Mouse (Mus musculus): Measurements from ENCODE around the gene Nol6. TPM values are rescaled to one million over a fixed set of nuclear protein-coding genes. Genes with fewer than 3 reads are reported as not detected.

Gene Nol6
- polyA plus RNA-seq, 1 experiment from 2014 or later = 34.7 TPM

GRCm38 (mm10) chr4:41129406-41129805 is 5.2 kb upstream of the Nol6 start:
- WGBS = 5% methylated on average over 2 of the region's 2 CpGs

GRCm38 (mm10) chr4:41118706-41119292 is 5.5 kb downstream of the Nol6 start:
- peak; percentile 41 for ATAC-seq (ENCODE audit: low FRiP score, low TSS enrichment)
- no peak overlapping the region for H3K4me3 ChIP-seq (ENCODE audit: low read length)
- no peak overlapping the region for H3K4me2 ChIP-seq (replicated peaks; ENCODE audit: low read depth, low read length)
- 72% methylated on average over 11 of the region's 11 CpGs for WGBS
- H3K4me1 ChIP-seq (ENCODE audit: insufficient read depth, low read length) = peaks cover 6% of the 10 kb centered on the region
- H3K36me3 ChIP-seq (ENCODE audit: insufficient read depth, low read length) = peaks cover 81% of the 10 kb centered on the region
- H3K27me3 ChIP-seq (ENCODE audit: insufficient read depth, low read length) = no peaks in the 10 kb centered on the region
- H3K9me3 ChIP-seq (ENCODE audit: low read length) = no peaks in the 10 kb centered on the region
- H3K27ac ChIP-seq (ENCODE audit: low read length) = no peak overlapping the region
- no peak overlapping the region for H3K9ac ChIP-seq (replicated peaks; ENCODE audit: low read length)

More at GRCm38 (mm10) chr4:41129406-41129805, 5.2 kb upstream of the Nol6 start:
- no peaks in the 10 kb centered on the region for H3K27me3 ChIP-seq (ENCODE audit: insufficient read depth, low read length)
- H3K27ac ChIP-seq (ENCODE audit: low read length) = no peak overlapping the region
- no peak for ATAC-seq (ENCODE audit: low FRiP score, low TSS enrichment)
- H3K4me3 ChIP-seq (ENCODE audit: low read length) = no peak overlapping the region
- no peaks in the 10 kb centered on the region for H3K9me3 ChIP-seq (ENCODE audit: low read length)
- H3K4me2 ChIP-seq (replicated peaks; ENCODE audit: low read depth, low read length) = no peak overlapping the region
- no peaks in the 10 kb centered on the region for H3K36me3 ChIP-seq (ENCODE audit: insufficient read depth, low read length)
- no peak overlapping the region for H3K9ac ChIP-seq (replicated peaks; ENCODE audit: low read length)
- H3K4me1 ChIP-seq (ENCODE audit: insufficient read depth, low read length) = peaks cover 7% of the 10 kb centered on the region

- ATAC-seq (ENCODE audit: low FRiP score, low TSS enrichment) = no peak
- H3K4me3 ChIP-seq (ENCODE audit: low read length) = no peak overlapping the region
- no peaks in the 10 kb centered on the region for H3K4me1 ChIP-seq (ENCODE audit: insufficient read depth, low read length)
- no peak overlapping the region for H3K27ac ChIP-seq (ENCODE audit: low read length)
- H3K9me3 ChIP-seq (ENCODE audit: low read length) = no peaks in the 10 kb centered on the region
- H3K27me3 ChIP-seq (ENCODE audit: insufficient read depth, low read length) = no peaks in the 10 kb centered on the region
- 79% methylated on average over 3 of the region's 3 CpGs for WGBS
- H3K4me2 ChIP-seq (replicated peaks; ENCODE audit: low read depth, low read length) = no peak overlapping the region
- H3K36me3 ChIP-seq (ENCODE audit: insufficient read depth, low read length) = peaks cover 78% of the 10 kb centered on the region
- no peak overlapping the region for H3K9ac ChIP-seq (replicated peaks; ENCODE audit: low read length)
Measured at GRCm38 (mm10) chr4:41116817-41117216, 7.4 kb downstream of the Nol6 start.

- WGBS = 93% methylated on average over 15 of the region's 15 CpGs
- H3K4me2 ChIP-seq (replicated peaks; ENCODE audit: low read depth, low read length) = no peak overlapping the region
- no peak overlapping the region for H3K4me3 ChIP-seq (ENCODE audit: low read length)
- no peak for ATAC-seq (ENCODE audit: low FRiP score, low TSS enrichment)
- peaks cover 68% of the 10 kb centered on the region for H3K36me3 ChIP-seq (ENCODE audit: insufficient read depth, low read length)
- H3K27ac ChIP-seq (ENCODE audit: low read length) = no peak overlapping the region
- no peaks in the 10 kb centered on the region for H3K27me3 ChIP-seq (ENCODE audit: insufficient read depth, low read length)
- no peaks in the 10 kb centered on the region for H3K4me1 ChIP-seq (ENCODE audit: insufficient read depth, low read length)
- no peaks in the 10 kb centered on the region for H3K9me3 ChIP-seq (ENCODE audit: low read length)
- no peak overlapping the region for H3K9ac ChIP-seq (replicated peaks; ENCODE audit: low read length)
Measured at GRCm38 (mm10) chr4:41115793-41116192, 8.5 kb downstream of the Nol6 start.

GRCm38 (mm10) chr4:41115074-41115473 is 9.2 kb downstream of the Nol6 start:
- Histone ChIP-seq H3K9ac (replicated peaks; ENCODE audit: low read length) (no peak overlapping the region), H3K4me3 (ENCODE audit: low read length) (no peak overlapping the region), H3K4me1 (ENCODE audit: insufficient read depth, low read length) (no peaks in the 10 kb centered on the region), H3K4me2 (replicated peaks; ENCODE audit: low read depth, low read length) (no peak overlapping the region), H3K9me3 (ENCODE audit: low read length) (no peaks in the 10 kb centered on the region), H3K36me3 (ENCODE audit: insufficient read depth, low read length) (peaks cover 60% of the 10 kb centered on the region), H3K27ac (ENCODE audit: low read length) (no peak overlapping the region), H3K27me3 (ENCODE audit: insufficient read depth, low read length) (no peaks in the 10 kb centered on the region)
- ATAC-seq (ENCODE audit: low FRiP score, low TSS enrichment) = no peak
- WGBS = 91% methylated on average over 6 of the region's 6 CpGs

GRCm38 (mm10) chr4:41114358-41115070 is 9.7 kb downstream of the Nol6 start:
- H3K27ac ChIP-seq (ENCODE audit: low read length) = no peak overlapping the region
- 89% methylated on average over 9 of the region's 9 CpGs for WGBS
- H3K4me3 ChIP-seq (ENCODE audit: low read length) = no peak overlapping the region
- no peak overlapping the region for H3K9ac ChIP-seq (replicated peaks; ENCODE audit: low read length)
- H3K36me3 ChIP-seq (ENCODE audit: insufficient read depth, low read length) = peaks cover 55% of the 10 kb centered on the region
- no peaks in the 10 kb centered on the region for H3K27me3 ChIP-seq (ENCODE audit: insufficient read depth, low read length)
- no peak overlapping the region for H3K4me2 ChIP-seq (replicated peaks; ENCODE audit: low read depth, low read length)
- H3K9me3 ChIP-seq (ENCODE audit: low read length) = no peaks in the 10 kb centered on the region
- ATAC-seq (ENCODE audit: low FRiP score, low TSS enrichment) = no peak
- H3K4me1 ChIP-seq (ENCODE audit: insufficient read depth, low read length) = no peaks in the 10 kb centered on the region

- 78% methylated on average over 10 of the region's 10 CpGs for WGBS
- no peak for ATAC-seq (ENCODE audit: low FRiP score, low TSS enrichment)
- H3K9me3 ChIP-seq (ENCODE audit: low read length) = no peaks in the 10 kb centered on the region
- H3K4me2 ChIP-seq (replicated peaks; ENCODE audit: low read depth, low read length) = no peak overlapping the region
- H3K36me3 ChIP-seq (ENCODE audit: insufficient read depth, low read length) = peaks cover under 1% of the 10 kb centered on the region; the same call in 1 of the 2 replicates
- H3K9ac ChIP-seq (replicated peaks; ENCODE audit: low read length) = no peak overlapping the region
- no peaks in the 10 kb centered on the region for H3K27me3 ChIP-seq (ENCODE audit: insufficient read depth, low read length)
- no peak overlapping the region for H3K27ac ChIP-seq (ENCODE audit: low read length)
- no peaks in the 10 kb centered on the region for H3K4me1 ChIP-seq (ENCODE audit: insufficient read depth, low read length)
- no peak overlapping the region for H3K4me3 ChIP-seq (ENCODE audit: low read length)
Measured at GRCm38 (mm10) chr4:41108717-41109425, 15.4 kb downstream of the Nol6 start.

- Histone ChIP-seq H3K4me1 (ENCODE audit: insufficient read depth, low read length) (no peaks in the 10 kb centered on the region), H3K4me3 (ENCODE audit: low read length) (no peak overlapping the region), H3K27me3 (ENCODE audit: insufficient read depth, low read length) (no peaks in the 10 kb centered on the region), H3K9ac (replicated peaks; ENCODE audit: low read length) (no peak overlapping the region), H3K36me3 (ENCODE audit: insufficient read depth, low read length) (no peaks in the 10 kb centered on the region), H3K27ac (ENCODE audit: low read length) (no peak overlapping the region), H3K4me2 (replicated peaks; ENCODE audit: low read depth, low read length) (no peak overlapping the region), H3K9me3 (ENCODE audit: low read length) (no peaks in the 10 kb centered on the region)
- WGBS = 76% methylated on average over 4 of the region's 4 CpGs
- no peak for ATAC-seq (ENCODE audit: low FRiP score, low TSS enrichment)
Measured at GRCm38 (mm10) chr4:41107440-41107839, 16.8 kb downstream of the Nol6 start.

- ATAC-seq (ENCODE audit: low FRiP score, low TSS enrichment) = no peak
- no peak overlapping the region for H3K4me3 ChIP-seq (ENCODE audit: low read length)
- H3K27me3 ChIP-seq (ENCODE audit: insufficient read depth, low read length) = no peaks in the 10 kb centered on the region
- no peak overlapping the region for H3K9ac ChIP-seq (replicated peaks; ENCODE audit: low read length)
- H3K9me3 ChIP-seq (ENCODE audit: low read length) = no peaks in the 10 kb centered on the region
- H3K27ac ChIP-seq (ENCODE audit: low read length) = no peak overlapping the region
- H3K36me3 ChIP-seq (ENCODE audit: insufficient read depth, low read length) = no peaks in the 10 kb centered on the region
- H3K4me1 ChIP-seq (ENCODE audit: insufficient read depth, low read length) = peaks cover 8% of the 10 kb centered on the region
- no peak overlapping the region for H3K4me2 ChIP-seq (replicated peaks; ENCODE audit: low read depth, low read length)
Measured at GRCm38 (mm10) chr4:41102901-41103300, 21.4 kb downstream of the Nol6 start.

- Histone ChIP-seq H3K36me3 (ENCODE audit: insufficient read depth, low read length) (no peaks in the 10 kb centered on the region), H3K27ac (ENCODE audit: low read length) (no peak overlapping the region), H3K9me3 (ENCODE audit: low read length) (no peaks in the 10 kb centered on the region), H3K4me1 (ENCODE audit: insufficient read depth, low read length) (peaks cover 20% of the 10 kb centered on the region), H3K4me2 (replicated peaks; ENCODE audit: low read depth, low read length) (no peak overlapping the region), H3K4me3 (ENCODE audit: low read length) (no peak overlapping the region), H3K9ac (replicated peaks; ENCODE audit: low read length) (no peak overlapping the region), H3K27me3 (ENCODE audit: insufficient read depth, low read length) (peaks cover 5% of the 10 kb centered on the region)
- WGBS = 42% methylated on average over 1 of the region's 1 CpGs
- ATAC-seq (ENCODE audit: low FRiP score, low TSS enrichment) = no peak
Measured at GRCm38 (mm10) chr4:41100986-41101385, 23.3 kb downstream of the Nol6 start.

Data from kidney, embryonic 16.5 days (tissue).